Mouse (Mus musculus): Measurements from ENCODE around the gene Fam83e.

DNA sequence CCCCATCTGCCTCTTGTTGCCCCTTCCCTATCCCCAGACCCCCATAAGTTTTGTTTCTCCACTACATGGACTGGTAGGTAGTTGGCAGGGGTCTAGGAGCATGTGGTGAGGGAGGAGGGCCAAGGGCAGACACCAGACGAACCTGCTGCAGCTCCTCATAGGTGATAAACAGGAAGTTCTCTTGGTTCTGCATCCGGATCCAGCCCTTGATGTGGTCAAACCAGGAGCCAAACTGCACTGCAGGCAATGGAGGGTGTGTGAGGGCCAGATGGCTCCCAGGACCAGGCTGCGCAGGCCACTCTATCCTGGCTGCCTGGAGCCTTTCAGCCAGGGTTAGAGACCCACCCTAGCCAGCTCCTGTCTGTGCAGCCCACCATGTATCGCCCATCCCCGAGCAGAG, 12.5 kb downstream of the Fam83e start:
- TF ChIP-seq CTCF (IDR thresholded peaks at IDR 0.05 in 2 of 3, conservative IDR thresholded peaks at IDR 0.05 in 1 of 3; ENCODE audit: control insufficient read depth in 1 of 3, insufficient read depth in 1 of 3, low read depth in 2 of 3, low read length in 3 of 3, poor library complexity in 1 of 3, severe bottlenecking in 1 of 3): no peak
- no peak for TF ChIP-seq POLR2A (IDR thresholded peaks at IDR 0.05; ENCODE audit: control insufficient read depth in 1 of 2, insufficient read depth in 1 of 2, low read depth in 1 of 2, low read length in 2 of 2, poor library complexity in 1 of 2)
- no peak for TF ChIP-seq HCFC1 (IDR thresholded peaks at IDR 0.05; ENCODE audit: low read depth, low read length)
- TF ChIP-seq MXI1 (IDR thresholded peaks at IDR 0.05; ENCODE audit: low read depth, low read length): no peak
- TF ChIP-seq TAL1 (IDR thresholded peaks at IDR 0.05; ENCODE audit: low read length): no peak
- no peak for TF ChIP-seq ZC3H11A (IDR thresholded peaks at IDR 0.05; ENCODE audit: low read depth, low read length)

Measured in MEL (cell line).